Mouse (Mus musculus) small intestine, adult 2 months (tissue): ENCODE results near the gene Lipc.

Source experiments
- CTCF ChIP-seq: fragments of 200-500 bp; IDR thresholded peaks from 2 replicates; pipeline ENCODE4 v1.5.1; 2012; ENCODE audit warnings: low read depth, mild to moderate bottlenecking, control low read depth, inconsistent platforms, low read length, moderate library complexity, mixed read lengths; ENCODE audit not compliant: insufficient replicate concordance, insufficient read length; ENCODE audit errors: extremely low read depth
- POLR2A ChIP-seq: fragments of 200-500 bp; IDR thresholded peaks from 2 replicates; pipeline ENCODE4 v1.6.1; 2012; ENCODE audit warnings: low read depth, mild to moderate bottlenecking, control low read depth, inconsistent platforms, low read length, moderate library complexity

DNA sequence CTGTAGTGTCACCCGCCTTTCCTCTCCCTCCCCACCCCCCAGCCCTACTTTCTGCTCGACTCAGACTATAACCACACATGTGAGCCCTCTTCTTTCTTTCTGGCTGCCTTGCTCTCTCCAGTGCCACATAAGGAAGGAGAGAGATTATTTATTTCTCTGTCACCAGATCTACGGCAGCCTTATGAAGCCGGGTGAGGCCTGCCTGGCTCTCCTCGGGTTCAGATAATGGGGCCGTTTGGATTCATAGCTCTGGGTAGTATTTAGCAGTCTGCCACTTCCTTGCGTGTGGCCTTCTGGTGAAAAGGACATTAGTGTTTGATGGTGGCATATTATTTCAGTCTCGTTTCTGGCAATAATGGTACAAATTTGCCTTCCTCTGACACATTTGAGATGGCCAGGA, 88.0 kb downstream of the Lipc start:
- no peak for TF ChIP-seq POLR2A
- TF ChIP-seq CTCF = no peak
